Mouse (Mus musculus) liver, embryonic 13.5 days (tissue): ENCODE data around the gene Tgfbr2. TPM values are rescaled to one million over a fixed set of nuclear protein-coding genes. Genes with fewer than 3 reads are reported as not detected.
"Not testable (repeated sequence)": the region's sequence is repeated elsewhere in the genome, so short reads cannot be mapped to it uniquely, and the experiment has no call there.

ENCODE experiments used
- ATAC-seq: fragments of 200-750 bp; cut with Nextera tagmentation; 2 replicates; pipeline ENCODE4 v1.8.0; 2017; ENCODE audit warnings: low read depth, mild to moderate bottlenecking, moderate number of reproducible peaks, moderate library complexity
- DNase-seq: peaks from one replicate; pipeline ENCODE4 v3.0.0; 2022
- H3K27ac ChIP-seq: fragments of 300-500 bp; sonication (generic); 2 replicates; pipeline ENCODE4 v1.5.1; 2015; ENCODE audit warnings: moderate library complexity, mild to moderate bottlenecking, inconsistent platforms
- H3K27me3 ChIP-seq: fragments of 300-500 bp; sonication (generic); 2 replicates; pipeline ENCODE4 v1.6.1; 2015; ENCODE audit warnings: mild to moderate bottlenecking, inconsistent platforms
- H3K36me3 ChIP-seq: fragments of 300-500 bp; sonication (generic); 2 replicates; pipeline ENCODE4 v1.6.1; 2015; ENCODE audit warnings: mild to moderate bottlenecking, inconsistent platforms
- H3K4me1 ChIP-seq: fragments of 300-500 bp; sonication (generic); replicated peaks from 2 replicates; pipeline ENCODE4 v1.6.1; 2015; ENCODE audit warnings: inconsistent platforms
- H3K4me2 ChIP-seq: fragments of 300-500 bp; sonication (generic); 2 replicates; pipeline ENCODE4 v1.6.1; 2015; ENCODE audit warnings: inconsistent platforms, mild to moderate bottlenecking, moderate library complexity
- H3K4me3 ChIP-seq: fragments of 300-500 bp; sonication (generic); replicated peaks from 2 replicates; pipeline ENCODE4 v1.5.1; 2015; ENCODE audit warnings: mild to moderate bottlenecking, inconsistent platforms
- H3K9ac ChIP-seq: fragments of 300-500 bp; sonication (generic); 2 replicates; pipeline ENCODE4 v1.6.1; 2015; ENCODE audit warnings: mild to moderate bottlenecking, inconsistent platforms
- H3K9me3 ChIP-seq: fragments of 300-500 bp; sonication (generic); replicated peaks from 2 replicates; pipeline ENCODE4 v1.6.1; 2016; ENCODE audit warnings: inconsistent platforms
- WGBS: fragments of 180-500 bp; shearing (Covaris S2); methylation state at CpG from one replicate; pipeline ENCODE4 v1.1.7; 2015; ENCODE audit not compliant: insufficient replicate concordance; 5-methylcytosine and 5-hydroxymethylcytosine counted together
- polyA plus RNA-seq: library from polyadenylated mRNA; unstranded; fragments of >200 nt; fragmentation: Nextera tagmentation; extraction: Ambion mirVana; gene quantifications from 2 replicates; pipeline ENCODE4 v1.2.1, GENCODE M21; 2015

Gene Tgfbr2
- polyA plus RNA-seq, 1 experiment from 2014 or later: 4.0 TPM

GRCm38 (mm10) chr9:116087880-116088279 is 87.3 kb downstream of the Tgfbr2 start:
- DNase-seq: peak; percentile 17
- H3K4me1 ChIP-seq: 0 out of 2 replicates have a peak, but pooled peaks cover 3% of the 10 kb centered on the region
- peaks cover 5% of the 10 kb centered on the region; the same call in 1 of the 2 replicates for H3K36me3 ChIP-seq
- no peak overlapping the region for H3K4me3 ChIP-seq
- 22% methylated on average over 5 of the region's 5 CpGs for WGBS
- no peak overlapping the region for H3K4me2 ChIP-seq
- no peak overlapping the region for H3K9ac ChIP-seq
- no peaks in the 10 kb centered on the region for H3K27me3 ChIP-seq
- ATAC-seq: no peak
- no peaks in the 10 kb centered on the region for H3K9me3 ChIP-seq
- no peak overlapping the region for H3K27ac ChIP-seq

GRCm38 (mm10) chr9:116087263-116087662 is 87.9 kb downstream of the Tgfbr2 start:
- 70% methylated on average over 5 of the region's 5 CpGs for WGBS
- no peak for ATAC-seq
- Histone ChIP-seq H3K27me3 (no peaks in the 10 kb centered on the region), H3K9me3 (no peaks in the 10 kb centered on the region), H3K9ac (no peak overlapping the region), H3K27ac (no peak overlapping the region), H3K4me1 (0 out of 2 replicates have a peak, but pooled peaks cover 3% of the 10 kb centered on the region), H3K4me2 (no peak overlapping the region), H3K36me3 (peaks cover 5% of the 10 kb centered on the region; the same call in 1 of the 2 replicates), H3K4me3 (no peak overlapping the region)
- DNase-seq: no peak

GRCm38 (mm10) chr9:116085999-116086398 is 89.2 kb downstream of the Tgfbr2 start:
- ATAC-seq (no peak; the same call in 1 of the 2 replicates), DNase-seq (no peak)
- no peak overlapping the region for H3K4me3 ChIP-seq
- peaks cover 5% of the 10 kb centered on the region; the same call in 1 of the 2 replicates for H3K36me3 ChIP-seq
- no peaks in the 10 kb centered on the region for H3K9me3 ChIP-seq
- no peaks in the 10 kb centered on the region for H3K27me3 ChIP-seq
- no peak overlapping the region for H3K9ac ChIP-seq
- H3K4me2 ChIP-seq: no peak overlapping the region
- H3K4me1 ChIP-seq: no peaks in the 10 kb centered on the region
- H3K27ac ChIP-seq: no peak overlapping the region
- whole genome bisulfite sequencing: 69% methylated on average over 6 of the region's 6 CpGs

- ATAC-seq (no peak), DNase-seq (no peak)
- H3K9ac ChIP-seq: no peak overlapping the region
- no peaks in the 10 kb centered on the region for H3K9me3 ChIP-seq
- H3K36me3 ChIP-seq: no peaks in the 10 kb centered on the region; the same call in 1 of the 2 replicates
- H3K4me2 ChIP-seq: no peak overlapping the region
- no peaks in the 10 kb centered on the region for H3K4me1 ChIP-seq
- no peaks in the 10 kb centered on the region for H3K27me3 ChIP-seq
- 51% methylated on average over 12 of the region's 12 CpGs for WGBS
- H3K27ac ChIP-seq: no peak overlapping the region
- no peak overlapping the region for H3K4me3 ChIP-seq
Measured at GRCm38 (mm10) chr9:116084324-116084931, 90.7 kb downstream of the Tgfbr2 start.

GRCm38 (mm10) chr9:116083726-116084323 is 91.3 kb downstream of the Tgfbr2 start:
- no peak overlapping the region for H3K9ac ChIP-seq
- no peak overlapping the region for H3K4me2 ChIP-seq
- H3K9me3 ChIP-seq: no peaks in the 10 kb centered on the region
- WGBS: 36% methylated on average over 8 of the region's 8 CpGs
- H3K27ac ChIP-seq: no peak overlapping the region; the same call in 1 of the 2 replicates
- H3K4me1 ChIP-seq: no peaks in the 10 kb centered on the region
- DNase-seq (no peak), ATAC-seq (no peak)
- H3K27me3 ChIP-seq: no peaks in the 10 kb centered on the region
- no peaks in the 10 kb centered on the region for H3K36me3 ChIP-seq
- no peak overlapping the region for H3K4me3 ChIP-seq

GRCm38 (mm10) chr9:116083300-116083699 is 91.9 kb downstream of the Tgfbr2 start:
- no peaks in the 10 kb centered on the region for H3K27me3 ChIP-seq
- DNase-seq: no peak
- no peak overlapping the region for H3K9ac ChIP-seq
- ATAC-seq: no peak
- H3K4me1 ChIP-seq: no peaks in the 10 kb centered on the region
- H3K4me2 ChIP-seq: no peak overlapping the region
- H3K36me3 ChIP-seq: no peaks in the 10 kb centered on the region
- WGBS: 77% methylated on average over 5 of the region's 5 CpGs
- H3K9me3 ChIP-seq: no peaks in the 10 kb centered on the region
- no peak overlapping the region for H3K4me3 ChIP-seq
- H3K27ac ChIP-seq: no peak overlapping the region

- 74% methylated on average over 4 of the region's 4 CpGs for WGBS
- no peaks in the 10 kb centered on the region for H3K36me3 ChIP-seq
- ATAC-seq (no peak), DNase-seq (no peak)
- no peak overlapping the region for H3K4me2 ChIP-seq
- no peaks in the 10 kb centered on the region for H3K27me3 ChIP-seq
- H3K4me3 ChIP-seq: no peak overlapping the region
- H3K4me1 ChIP-seq: no peaks in the 10 kb centered on the region
- H3K9me3 ChIP-seq: no peaks in the 10 kb centered on the region
- H3K27ac ChIP-seq: no peak overlapping the region
- H3K9ac ChIP-seq: no peak overlapping the region
Measured at GRCm38 (mm10) chr9:116081781-116082180, 93.4 kb downstream of the Tgfbr2 start.

GRCm38 (mm10) chr9:116077419-116077818 is 97.7 kb downstream of the Tgfbr2 start:
- no peak overlapping the region for H3K9ac ChIP-seq
- no peak overlapping the region for H3K27ac ChIP-seq
- H3K9me3 ChIP-seq: no peaks in the 10 kb centered on the region
- no peak overlapping the region for H3K4me3 ChIP-seq
- 44% methylated on average over 2 of the region's 2 CpGs for WGBS
- DNase-seq (no peak), ATAC-seq (no peak)
- no peaks in the 10 kb centered on the region for H3K36me3 ChIP-seq
- no peaks in the 10 kb centered on the region for H3K27me3 ChIP-seq
- no peak overlapping the region for H3K4me2 ChIP-seq
- no peaks in the 10 kb centered on the region for H3K4me1 ChIP-seq

- Histone ChIP-seq H3K36me3 (no peaks in the 10 kb centered on the region), H3K9ac (no peak overlapping the region), H3K27me3 (no peaks in the 10 kb centered on the region), H3K4me3 (no peak overlapping the region), H3K27ac (no peak overlapping the region), H3K4me2 (no peak overlapping the region), H3K9me3 (no peaks in the 10 kb centered on the region), H3K4me1 (no peaks in the 10 kb centered on the region)
- DNase-seq: no peak
- ATAC-seq: no peak
- 25% methylated on average over 2 of the region's 2 CpGs for WGBS
Measured at GRCm38 (mm10) chr9:116076946-116077345, 98.2 kb downstream of the Tgfbr2 start.

- no peak for ATAC-seq
- 55% methylated on average over 4 of the region's 4 CpGs for WGBS
- no peaks in the 10 kb centered on the region for H3K4me1 ChIP-seq
Measured at GRCm38 (mm10) chr9:116076163-116076562, 99.0 kb downstream of the Tgfbr2 start.

GRCm38 (mm10) chr9:116071561-116071960 is 103.6 kb downstream of the Tgfbr2 start:
- H3K27me3 ChIP-seq: not testable (repeated sequence)
- WGBS: 71% methylated on average over 1 of the region's 1 CpGs

More at GRCm38 (mm10) chr9:116076163-116076562, 99.0 kb downstream of the Tgfbr2 start:
- Histone ChIP-seq H3K27ac (no peak overlapping the region), H3K27me3 (no peaks in the 10 kb centered on the region), H3K4me2 (no peak overlapping the region), H3K36me3 (no peaks in the 10 kb centered on the region), H3K9ac (no peak overlapping the region), H3K9me3 (no peaks in the 10 kb centered on the region), H3K4me3 (no peak overlapping the region)
- no peak for DNase-seq

GRCm38 (mm10) chr9:116064774-116065173 is 110.4 kb downstream of the Tgfbr2 start:
- ATAC-seq (no peak), DNase-seq (no peak)
- no peaks in the 10 kb centered on the region for H3K4me1 ChIP-seq
- no peak overlapping the region for H3K9ac ChIP-seq
- no peaks in the 10 kb centered on the region for H3K9me3 ChIP-seq
- no peak overlapping the region for H3K4me3 ChIP-seq
- no peaks in the 10 kb centered on the region for H3K36me3 ChIP-seq
- WGBS: 83% methylated on average over 17 of the region's 17 CpGs
- no peak overlapping the region for H3K27ac ChIP-seq
- H3K27me3 ChIP-seq: no peaks in the 10 kb centered on the region
- H3K4me2 ChIP-seq: no peak overlapping the region

More at GRCm38 (mm10) chr9:116071561-116071960, 103.6 kb downstream of the Tgfbr2 start:
- not testable (repeated sequence) for H3K36me3 ChIP-seq, H3K9me3 ChIP-seq, H3K27ac ChIP-seq, H3K4me3 ChIP-seq, H3K4me2 ChIP-seq, H3K9ac ChIP-seq, DNase-seq, H3K4me1 ChIP-seq, ATAC-seq
